Mouse (Mus musculus) liver (tissue): Measurements from ENCODE around the gene Cpn1.
"Not testable (repeated sequence)": the region's sequence is repeated elsewhere in the genome, so short reads cannot be mapped to it uniquely, and the experiment has no call there.

Experiments used
- DNase-seq: peaks from one replicate; pipeline ENCODE4 v3.0.0-alpha.2; 2020; ENCODE audit warnings: mixed read lengths

Gene Cpn1

DNA sequence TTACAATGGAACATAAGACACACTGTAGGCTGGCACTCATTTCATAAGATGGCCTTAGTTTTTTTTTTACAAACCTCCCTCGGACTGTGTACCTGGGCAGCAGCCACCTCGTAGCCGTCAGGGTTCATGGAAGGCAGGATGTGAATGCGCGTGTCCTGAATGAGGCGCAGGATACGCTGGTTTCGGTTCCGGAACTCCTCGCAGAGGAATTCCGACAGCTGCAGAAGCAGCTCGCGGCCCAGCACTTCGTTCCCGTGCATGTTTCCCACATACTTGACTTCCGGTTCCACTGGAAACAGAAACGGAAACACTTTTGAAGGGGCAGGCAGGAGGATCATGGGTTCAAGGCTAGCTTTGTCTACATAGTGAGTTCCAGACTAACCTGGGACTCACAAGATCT lies 5.6 kb downstream of the Cpn1 start:
- DNase-seq: no peak

- DNase-seq: no peak
These were observed 8.6 kb downstream of the Cpn1 start for GRCm38 (mm10) chr19:43977799-43978198.

- peak; percentile 9 for DNase-seq
These were observed 9.7 kb downstream of the Cpn1 start for GRCm38 (mm10) chr19:43976661-43977060.

- no peak for DNase-seq
These were observed 12.1 kb downstream of the Cpn1 start for GRCm38 (mm10) chr19:43974221-43974620.

DNA sequence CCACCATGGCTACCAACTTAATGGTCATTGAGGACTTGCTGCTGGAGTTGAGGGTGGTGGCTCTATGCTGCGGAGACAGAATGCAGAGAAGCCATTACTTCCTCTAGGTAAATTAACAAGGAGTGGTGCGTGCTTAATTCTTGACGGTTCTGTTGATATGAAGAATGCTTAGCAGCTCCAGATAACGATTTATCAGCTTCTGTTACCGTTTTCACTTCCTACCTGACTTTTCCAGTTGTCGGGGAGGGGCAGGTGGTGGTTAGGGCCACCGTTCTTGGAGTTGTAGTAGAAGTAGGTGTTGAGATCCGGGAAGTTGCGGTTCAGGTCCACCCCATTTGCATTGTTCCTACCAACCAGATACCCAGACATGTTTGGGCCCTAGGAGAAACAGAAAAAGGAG lies 12.6 kb downstream of the Cpn1 start:
- no peak for DNase-seq

- DNase-seq: no peak
These were observed 14.2 kb downstream of the Cpn1 start for GRCm38 (mm10) chr19:43972129-43972528.

DNA sequence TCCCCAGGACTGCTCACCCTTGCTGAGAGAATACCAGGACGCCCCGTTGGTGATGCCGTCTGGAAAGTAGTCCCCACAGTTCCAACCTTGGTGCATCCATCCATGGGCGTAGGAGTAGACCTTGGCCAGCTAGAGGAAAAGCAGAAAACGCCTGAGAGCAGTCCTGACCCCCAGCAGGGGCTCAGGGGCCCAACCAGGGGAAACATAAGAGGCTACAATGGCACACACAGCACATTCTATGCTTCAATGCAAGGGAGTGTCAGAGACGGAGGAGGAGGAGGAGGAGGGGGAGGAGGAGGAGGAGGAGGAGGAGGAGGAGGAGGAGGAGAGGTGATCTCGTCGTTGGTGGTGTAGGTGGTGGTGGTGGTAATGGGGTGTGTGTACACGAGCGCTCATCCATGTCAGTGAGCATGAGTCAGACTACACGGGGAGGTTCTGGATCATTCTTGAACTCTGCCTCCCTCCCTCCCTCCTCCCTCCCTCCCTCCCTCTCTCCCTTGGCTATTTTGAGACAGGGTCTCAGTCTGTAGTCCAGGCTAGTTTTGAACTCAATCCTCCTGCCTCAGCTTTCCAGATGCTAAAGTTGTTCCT lies 17.8 kb downstream of the Cpn1 start:
- DNase-seq: no peak

- no peak for DNase-seq
These were observed 19.9 kb downstream of the Cpn1 start for GRCm38 (mm10) chr19:43966481-43966880.

- no peak for DNase-seq
These were observed 20.8 kb downstream of the Cpn1 start for GRCm38 (mm10) chr19:43965496-43966085.

DNA sequence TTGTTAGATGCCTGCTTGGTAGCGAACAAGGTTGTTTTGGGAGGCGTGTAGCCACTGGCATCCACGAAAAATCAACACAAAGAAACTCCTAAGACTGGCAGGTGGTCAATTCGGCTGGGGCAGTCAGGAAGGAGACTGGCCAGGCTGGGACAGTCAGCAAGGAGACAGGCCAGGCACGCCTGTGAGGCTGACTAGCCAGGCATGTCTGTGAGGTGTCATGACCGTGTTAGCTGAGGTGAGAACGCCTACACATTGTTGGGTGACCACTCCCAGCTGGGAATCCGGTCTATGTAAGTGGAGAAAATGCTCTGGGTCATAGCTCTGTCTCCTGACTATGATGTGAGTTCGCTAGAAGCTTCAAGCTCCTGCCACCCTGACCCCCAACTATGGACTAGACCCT lies 23.6 kb downstream of the Cpn1 start:
- DNase-seq: no peak

- DNase-seq: peak; percentile 58
These were observed 25.2 kb downstream of the Cpn1 start for GRCm38 (mm10) chr19:43961185-43961584.

DNA sequence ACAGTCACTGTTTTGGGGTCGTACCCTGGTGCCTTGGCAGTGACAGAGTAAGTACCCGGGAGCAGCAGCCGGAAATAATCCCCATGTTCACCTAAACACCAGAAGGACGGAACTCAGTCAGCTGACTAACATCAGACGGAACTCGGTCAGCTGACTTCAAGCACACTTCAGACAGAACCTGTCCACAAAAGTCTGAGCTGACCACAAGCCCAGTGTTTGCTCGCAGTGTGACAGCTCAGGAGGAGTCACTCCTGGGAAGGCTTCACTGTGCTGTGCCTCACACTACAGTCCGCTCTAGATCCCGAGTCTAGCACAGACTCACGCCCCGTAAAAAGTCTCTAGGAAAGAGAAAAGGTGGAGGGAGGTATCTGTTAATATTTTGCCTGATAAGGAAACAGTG lies 26.3 kb downstream of the Cpn1 start:
- DNase-seq: no peak

- peak; percentile 69 for DNase-seq
These were observed 27.2 kb downstream of the Cpn1 start for GRCm38 (mm10) chr19:43959162-43959561.

GRCm38 (mm10) chr19:43957881-43958280 lies 28.5 kb downstream of the Cpn1 start:
- DNase-seq: no peak

DNA sequence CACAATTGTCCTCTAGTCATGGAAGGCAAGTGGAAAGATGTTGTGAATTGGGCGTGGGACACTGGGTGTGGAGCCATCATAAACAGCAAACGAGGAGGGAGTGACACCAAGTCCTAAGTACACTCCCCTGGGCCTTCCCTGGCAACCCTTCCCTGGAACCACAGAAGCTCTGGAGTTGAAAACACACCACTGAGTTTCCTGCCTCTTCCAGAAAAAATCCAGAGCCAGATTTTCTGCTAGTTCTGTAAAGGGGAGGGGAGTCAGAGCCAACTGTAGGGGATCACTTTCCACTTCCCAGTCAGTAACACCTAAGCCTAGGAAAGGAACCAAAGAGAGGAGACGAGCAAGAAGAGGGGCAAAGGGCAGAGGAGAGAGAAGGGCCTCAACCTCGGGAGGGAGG lies 29.0 kb downstream of the Cpn1 start:
- no peak for DNase-seq

- no peak for DNase-seq
These were observed 31.1 kb downstream of the Cpn1 start for GRCm38 (mm10) chr19:43955266-43955665.

- no peak for DNase-seq
These were observed 31.5 kb downstream of the Cpn1 start for GRCm38 (mm10) chr19:43954864-43955263.

GRCm38 (mm10) chr19:43952936-43953335 lies 33.4 kb downstream of the Cpn1 start:
- not testable (repeated sequence) for DNase-seq

GRCm38 (mm10) chr19:43949111-43949810 lies 37.1 kb downstream of the Cpn1 start:
- DNase-seq: peak; percentile 30

DNA sequence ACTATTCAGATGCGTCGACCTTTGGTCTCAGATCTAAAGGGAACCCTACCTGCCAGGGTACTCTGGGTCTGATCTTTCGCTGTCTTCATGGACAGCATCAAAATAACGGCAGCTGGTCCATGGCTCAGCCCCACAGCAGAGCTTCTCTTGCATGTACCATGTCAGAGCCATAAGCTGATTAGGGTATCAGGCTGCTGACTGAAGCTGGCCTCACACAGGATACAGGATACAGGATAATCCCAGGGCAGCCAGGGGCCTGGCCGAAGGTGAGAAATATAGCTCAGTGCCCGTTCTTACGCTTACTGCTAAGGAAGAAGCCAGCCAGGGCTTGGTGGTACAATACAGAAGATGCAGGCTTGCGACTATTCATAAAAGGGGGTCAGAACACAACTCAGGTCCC lies 41.8 kb downstream of the Cpn1 start:
- DNase-seq: no peak

GRCm38 (mm10) chr19:43943076-43943475 lies 43.3 kb downstream of the Cpn1 start:
- no peak for DNase-seq

DNA sequence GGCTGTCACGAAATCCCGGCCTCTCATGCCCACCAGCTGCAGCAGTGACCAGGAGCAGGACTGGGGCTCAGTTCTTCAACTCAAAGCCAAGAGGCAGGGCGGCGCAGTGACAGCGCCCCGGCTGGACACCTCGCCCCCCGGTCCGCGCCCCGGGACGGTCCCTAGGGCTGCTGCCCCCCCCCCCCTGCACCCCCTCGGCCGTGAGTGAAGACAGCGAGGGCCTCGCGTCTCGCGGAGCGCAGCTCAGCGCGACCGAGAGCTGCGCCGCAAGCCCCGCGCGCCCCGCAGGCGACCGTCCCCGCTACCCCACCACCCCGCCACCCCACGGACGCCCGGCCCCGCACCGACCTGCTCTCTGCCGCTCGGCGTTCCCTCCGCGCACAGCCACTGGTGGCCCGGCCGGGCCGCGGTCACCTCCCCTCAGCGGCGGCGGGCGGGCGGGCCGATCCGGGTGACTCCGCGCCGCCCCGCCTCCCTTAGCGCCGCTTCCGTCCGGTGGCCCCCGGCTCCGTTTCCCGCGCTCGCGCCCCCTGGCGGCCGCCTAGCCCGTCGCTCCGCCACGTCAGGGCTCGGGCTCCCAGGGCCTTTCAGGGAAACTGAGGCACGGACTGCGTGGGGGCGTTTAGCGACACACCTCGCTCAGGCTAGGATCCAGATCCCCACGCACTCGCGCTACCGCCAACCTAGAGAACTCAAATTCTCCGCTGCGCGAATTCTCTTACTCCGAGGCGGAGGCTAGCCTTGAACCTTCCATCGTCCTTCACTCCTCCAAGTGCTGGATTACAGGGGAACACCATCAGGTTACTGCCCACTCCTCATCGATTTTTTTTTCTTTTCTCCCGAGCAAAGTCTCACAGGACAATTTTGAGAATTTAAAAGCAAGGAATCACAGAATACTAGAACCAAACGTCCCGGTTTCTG lies 46.3 kb downstream of the Cpn1 start, which contains the start of gene Dnmbp:
TSS of gene Dnmbp (minus strand) at position 423 of the 921 bp plus-strand sequence.
- peak; percentile 84 for DNase-seq

GRCm38 (mm10) chr19:43939171-43939768 lies 47.1 kb downstream of the Cpn1 start:
- no peak for DNase-seq
